Mouse (Mus musculus) stomach, embryonic 15.5 days (tissue): ENCODE data around the gene Ptx4. TPM values are rescaled to one million over a fixed set of nuclear protein-coding genes. Genes with fewer than 3 reads are reported as not detected.
"Not testable (repeated sequence)": the region's sequence is repeated elsewhere in the genome, so short reads cannot be mapped to it uniquely, and the experiment has no call there.

Experiments used
- ATAC-seq: fragments of 200-750 bp; cut with Nextera tagmentation; 2 replicates; pipeline ENCODE4 v1.8.0; 2017; ENCODE audit warnings: low read depth, moderate number of reproducible peaks, moderate TSS enrichment; ENCODE audit not compliant: insufficient read depth, low FRiP score
- H3K27ac ChIP-seq: fragments of 300-500 bp; sonication (generic); 2 replicates; pipeline ENCODE4 v1.5.1; 2015; ENCODE audit warnings: mild to moderate bottlenecking, inconsistent platforms
- H3K27me3 ChIP-seq: fragments of 300-500 bp; sonication (generic); replicated peaks from 2 replicates; pipeline ENCODE4 v1.6.1; 2015; ENCODE audit warnings: inconsistent platforms
- H3K36me3 ChIP-seq: fragments of 300-500 bp; sonication (generic); 2 replicates; pipeline ENCODE4 v1.6.1; 2015; ENCODE audit warnings: inconsistent platforms
- H3K4me1 ChIP-seq: fragments of 300-500 bp; sonication (generic); 2 replicates; pipeline ENCODE4 v1.6.1; 2015; ENCODE audit warnings: inconsistent platforms
- H3K4me2 ChIP-seq: fragments of 300-500 bp; sonication (generic); 2 replicates; pipeline ENCODE4 v1.6.1; 2015; ENCODE audit warnings: mild to moderate bottlenecking, inconsistent platforms
- H3K4me3 ChIP-seq: fragments of 300-500 bp; sonication (generic); replicated peaks from 2 replicates; pipeline ENCODE4 v1.5.1; 2015; ENCODE audit warnings: inconsistent platforms
- H3K9ac ChIP-seq: fragments of 300-500 bp; sonication (generic); 2 replicates; pipeline ENCODE4 v1.6.1; 2015; ENCODE audit warnings: inconsistent platforms
- H3K9me3 ChIP-seq: fragments of 300-500 bp; sonication (generic); 2 replicates; pipeline ENCODE4 v1.6.1; 2016; ENCODE audit warnings: inconsistent platforms
- WGBS: fragments of 180-500 bp; shearing (Covaris S2); methylation state at CpG from one replicate; pipeline ENCODE4 v1.1.7; 2015; 5-methylcytosine and 5-hydroxymethylcytosine counted together
- polyA plus RNA-seq: library from polyadenylated mRNA; unstranded; fragments of >200 nt; fragmentation: Nextera tagmentation; extraction: Ambion mirVana; gene quantifications from 2 replicates; pipeline ENCODE4 v1.2.1, GENCODE M21; 2015

Gene Ptx4
- polyA plus RNA-seq, 1 experiment from 2014 or later: 0.36 TPM

GRCm38 (mm10) chr17:25115664-25116432 lies 4.7 kb upstream of the Ptx4 start, which contains the start of gene Telo2:
Telo2 (minus strand) TSS chr17:25115967.
- Histone ChIP-seq H3K9ac (peak within 1 kb of the TSS; percentile 42), H3K4me1 (peaks cover 11% of the 10 kb centered on the region; the same call in 1 of the 2 replicates), H3K27me3 (0 out of 2 replicates have a peak, but pooled peaks cover 2% of the 10 kb centered on the region), H3K36me3 (0 out of 2 replicates have a peak, but pooled peaks cover 4% of the 10 kb centered on the region), H3K9me3 (no peaks in the 10 kb centered on the region), H3K4me3 (peak within 1 kb of the TSS; percentile 64), H3K27ac (peak within 1 kb of the TSS; percentile 95), H3K4me2 (peak within 1 kb of the TSS; percentile 97)
- peak; percentile 88 for ATAC-seq
- 6% methylated on average over 40 of the region's 40 CpGs for WGBS

- ATAC-seq: no peak
- WGBS: 32% methylated on average over 4 of the region's 4 CpGs
- Histone ChIP-seq H3K4me3 (no peak overlapping the region), H3K9me3 (no peaks in the 10 kb centered on the region), H3K27me3 (0 out of 2 replicates have a peak, but pooled peaks cover 3% of the 10 kb centered on the region), H3K9ac (no peak overlapping the region), H3K4me2 (no peak overlapping the region), H3K36me3 (0 out of 2 replicates have a peak, but pooled peaks cover 4% of the 10 kb centered on the region), H3K27ac (no peak overlapping the region), H3K4me1 (peaks cover 11% of the 10 kb centered on the region; the same call in 1 of the 2 replicates)
Observed at GRCm38 (mm10) chr17:25117263-25117662, 3.3 kb upstream of the Ptx4 start.

GRCm38 (mm10) chr17:25123979-25124378 lies 3.4 kb downstream of the Ptx4 start:
- Histone ChIP-seq H3K9ac (no peak overlapping the region), H3K27ac (no peak overlapping the region), H3K27me3 (0 out of 2 replicates have a peak, but pooled peaks cover 3% of the 10 kb centered on the region), H3K4me3 (no peak overlapping the region), H3K4me1 (0 out of 2 replicates have a peak, but pooled peaks cover 3% of the 10 kb centered on the region), H3K4me2 (no peak overlapping the region), H3K9me3 (no peaks in the 10 kb centered on the region), H3K36me3 (no peaks in the 10 kb centered on the region)
- WGBS: 28% methylated on average over 7 of the region's 7 CpGs
- ATAC-seq: no peak

DNA sequence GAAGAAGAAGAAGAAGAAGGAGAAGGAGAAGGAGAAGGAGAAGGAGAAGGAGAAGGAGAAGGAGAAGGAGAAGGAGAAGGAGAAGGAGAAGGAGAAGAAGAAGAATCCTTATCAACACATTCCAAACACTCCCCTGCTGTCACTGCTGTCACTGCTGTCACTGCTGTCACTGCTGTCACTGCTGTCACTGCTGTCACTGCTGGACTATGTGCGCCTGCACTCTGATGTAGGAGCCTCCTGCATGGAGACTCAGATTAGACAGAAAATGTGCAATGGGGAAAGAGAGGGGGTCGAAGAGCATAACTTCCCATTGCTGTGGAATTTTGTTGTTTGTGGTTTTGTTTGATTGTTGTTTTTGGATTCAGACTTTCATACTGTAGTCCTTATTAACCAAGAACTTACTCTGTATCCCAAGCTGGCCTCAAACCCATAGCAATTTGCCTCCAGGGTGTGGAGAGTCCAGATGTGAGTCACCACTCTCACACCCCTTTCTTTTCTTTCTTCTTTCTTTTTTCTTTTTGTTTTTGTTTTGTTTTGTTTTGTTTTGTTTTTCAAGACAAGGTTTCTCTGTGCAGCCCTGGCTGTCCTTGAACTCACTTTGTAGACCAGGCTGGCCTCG lies 5.0 kb downstream of the Ptx4 start:
- ATAC-seq: not testable (repeated sequence)
- WGBS: 72% methylated on average over 3 of the region's 3 CpGs

GRCm38 (mm10) chr17:25127079-25127478 lies 6.5 kb downstream of the Ptx4 start:
- no peak overlapping the region for H3K9ac ChIP-seq
- H3K4me1 ChIP-seq: 0 out of 2 replicates have a peak, but pooled peaks cover 3% of the 10 kb centered on the region
- no peak overlapping the region for H3K4me2 ChIP-seq
- H3K27me3 ChIP-seq: no peaks in the 10 kb centered on the region
- no peaks in the 10 kb centered on the region for H3K36me3 ChIP-seq
- H3K4me3 ChIP-seq: no peak overlapping the region
- WGBS: 37% methylated on average over 8 of the region's 8 CpGs
- no peaks in the 10 kb centered on the region for H3K9me3 ChIP-seq
- ATAC-seq: peak; percentile 59; the same call in 1 of the 2 replicates
- H3K27ac ChIP-seq: no peak overlapping the region

More for the DNA sequence above, 5.0 kb downstream of the Ptx4 start:
- H3K9ac ChIP-seq, H3K4me2 ChIP-seq, H3K4me3 ChIP-seq, H3K27me3 ChIP-seq, H3K36me3 ChIP-seq, H3K27ac ChIP-seq, H3K9me3 ChIP-seq, H3K4me1 ChIP-seq: not testable (repeated sequence)

DNA sequence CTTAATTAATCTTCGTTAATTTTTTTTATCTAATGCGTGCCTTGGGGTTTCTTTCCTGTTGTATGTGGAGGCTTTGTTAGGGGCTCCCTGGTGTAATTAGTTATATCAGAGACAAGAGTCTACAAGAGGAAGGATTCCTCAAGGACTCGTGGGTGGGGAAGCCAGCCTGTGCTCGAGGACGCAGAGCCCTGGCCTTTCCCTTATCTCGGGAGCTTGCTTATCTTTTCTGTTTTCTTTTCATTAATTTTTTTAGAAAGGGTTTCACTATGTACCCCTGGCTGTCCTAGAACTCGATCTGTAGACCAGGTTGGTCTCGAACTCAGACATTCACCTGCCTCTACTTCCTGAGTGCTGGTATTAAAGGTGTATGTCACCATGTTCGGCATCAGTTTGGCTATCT lies 7.1 kb downstream of the Ptx4 start:
- no peak overlapping the region for H3K4me2 ChIP-seq
- no peak overlapping the region for H3K9ac ChIP-seq
- no peak for ATAC-seq
- 0 out of 2 replicates have a peak, but pooled peaks cover 3% of the 10 kb centered on the region for H3K4me1 ChIP-seq
- 57% methylated on average over 9 of the region's 9 CpGs for WGBS
- no peaks in the 10 kb centered on the region for H3K36me3 ChIP-seq
- no peaks in the 10 kb centered on the region for H3K9me3 ChIP-seq
- no peaks in the 10 kb centered on the region for H3K27me3 ChIP-seq
- no peak overlapping the region for H3K4me3 ChIP-seq
- no peak overlapping the region for H3K27ac ChIP-seq

GRCm38 (mm10) chr17:25130060-25130459 lies 9.5 kb downstream of the Ptx4 start:
- H3K4me2 ChIP-seq: no peak overlapping the region
- no peaks in the 10 kb centered on the region for H3K27me3 ChIP-seq
- no peak overlapping the region for H3K4me3 ChIP-seq
- 77% methylated on average over 1 of the region's 1 CpGs for WGBS
- no peaks in the 10 kb centered on the region for H3K36me3 ChIP-seq
- no peak for ATAC-seq
- no peak overlapping the region for H3K9ac ChIP-seq
- no peak overlapping the region for H3K27ac ChIP-seq
- no peaks in the 10 kb centered on the region for H3K9me3 ChIP-seq
- H3K4me1 ChIP-seq: peaks cover 11% of the 10 kb centered on the region

DNA sequence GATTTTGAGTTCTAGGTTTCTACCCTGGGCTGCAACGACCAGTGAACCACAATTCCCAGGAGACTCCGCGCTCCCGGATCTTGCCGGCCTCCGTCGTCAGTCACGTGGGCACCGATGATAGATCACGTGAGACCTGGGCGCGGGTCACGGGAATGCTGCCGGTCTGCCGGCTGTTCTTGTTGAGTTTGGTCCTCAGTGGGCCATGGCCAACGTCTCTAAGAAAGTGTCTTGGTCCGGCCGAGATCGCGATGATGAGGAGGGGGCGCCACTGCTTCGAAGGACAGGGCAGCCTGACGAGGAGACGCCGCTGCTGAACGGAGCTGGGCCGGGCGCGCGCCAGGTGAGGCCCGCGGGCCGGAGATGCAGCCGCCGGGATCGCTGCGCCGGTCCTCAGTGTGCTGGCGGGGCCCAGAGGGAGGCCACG lies 12.7 kb downstream of the Ptx4 start, which contains the start of gene Clcn7:
Clcn7 (plus strand) TSS at position 117 of the 424 bp plus-strand sequence.
- Histone ChIP-seq H3K36me3 (no peaks in the 10 kb centered on the region), H3K27me3 (no peaks in the 10 kb centered on the region), H3K9me3 (no peaks in the 10 kb centered on the region), H3K4me1 (peaks cover 8% of the 10 kb centered on the region), H3K4me2 (peak within 1 kb of the TSS; percentile 63), H3K4me3 (peak within 1 kb of the TSS; percentile 87), H3K27ac (no peak within 1 kb of the TSS), H3K9ac (peak within 1 kb of the TSS; percentile 77)
- peak; percentile 93 for ATAC-seq
- under 1% methylated on average over 40 of the region's 40 CpGs for WGBS

GRCm38 (mm10) chr17:25135622-25136021 lies 15.1 kb downstream of the Ptx4 start:
- Histone ChIP-seq H3K36me3 (no peaks in the 10 kb centered on the region), H3K9ac (no peak overlapping the region), H3K9me3 (no peaks in the 10 kb centered on the region), H3K27me3 (no peaks in the 10 kb centered on the region), H3K4me3 (no peak overlapping the region), H3K4me2 (no peak overlapping the region), H3K27ac (no peak overlapping the region), H3K4me1 (peaks cover 8% of the 10 kb centered on the region)
- 84% methylated on average over 6 of the region's 6 CpGs for WGBS
- no peak for ATAC-seq

GRCm38 (mm10) chr17:25138803-25139202 lies 18.2 kb downstream of the Ptx4 start:
- Histone ChIP-seq H3K36me3 (no peaks in the 10 kb centered on the region), H3K9ac (no peak overlapping the region), H3K4me2 (no peak overlapping the region), H3K4me1 (peaks cover 8% of the 10 kb centered on the region), H3K4me3 (no peak overlapping the region), H3K27me3 (no peaks in the 10 kb centered on the region), H3K9me3 (no peaks in the 10 kb centered on the region), H3K27ac (no peak overlapping the region)
- WGBS: 92% methylated on average over 1 of the region's 1 CpGs
- ATAC-seq: no peak

DNA sequence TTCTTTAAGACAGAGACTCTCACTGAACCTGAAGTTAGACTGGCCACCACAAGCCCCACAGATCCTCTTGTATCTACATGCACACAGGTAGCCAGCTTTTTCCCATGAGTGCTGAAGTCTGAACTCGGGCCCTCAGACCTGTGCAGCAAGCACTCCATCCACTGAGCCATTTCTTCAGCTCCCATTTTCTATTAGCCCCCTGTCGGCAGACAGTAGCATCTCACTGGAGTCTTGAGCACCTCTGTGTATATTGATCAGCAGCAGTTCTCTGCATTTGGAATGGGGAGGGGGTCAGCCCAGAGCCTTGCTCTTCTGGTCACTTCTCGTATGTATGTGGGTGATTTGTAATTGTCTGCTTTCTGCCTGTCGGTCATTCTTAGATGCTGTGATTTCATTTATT lies 19.4 kb downstream of the Ptx4 start:
- Histone ChIP-seq H3K9me3 (no peaks in the 10 kb centered on the region), H3K27ac (no peak overlapping the region), H3K36me3 (no peaks in the 10 kb centered on the region), H3K9ac (no peak overlapping the region), H3K4me3 (no peak overlapping the region), H3K4me2 (no peak overlapping the region), H3K4me1 (no peaks in the 10 kb centered on the region), H3K27me3 (no peaks in the 10 kb centered on the region)
- no peak for ATAC-seq
- 58% methylated on average over 4 of the region's 4 CpGs for WGBS

DNA sequence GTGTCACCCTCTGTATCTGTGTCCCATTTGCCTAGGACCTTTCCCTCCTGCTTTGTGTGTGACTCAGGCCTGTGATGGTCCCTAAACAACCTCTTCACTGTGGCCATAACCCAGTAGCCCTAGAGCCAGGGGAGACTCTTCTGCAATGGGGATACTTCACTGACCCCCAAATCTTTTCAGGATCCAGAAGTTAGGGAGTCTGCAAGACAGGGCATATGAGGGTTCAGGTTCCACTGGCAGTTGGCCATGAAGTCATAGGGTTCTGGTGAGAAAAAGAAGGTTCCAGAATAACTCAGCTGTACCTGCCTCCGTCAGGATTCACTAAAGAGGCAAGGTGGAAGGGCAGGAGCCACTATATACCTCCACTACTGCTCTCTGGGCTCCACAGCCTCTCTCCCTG lies 41.6 kb downstream of the Ptx4 start, which contains the start of gene Ccdc154:
Ccdc154 (plus strand) TSS at position 301 of the 400 bp plus-strand sequence.
- Histone ChIP-seq H3K4me3 (no peak within 1 kb of the TSS), H3K9ac (no peak within 1 kb of the TSS), H3K36me3 (peaks cover 12% of the 10 kb centered on the region; the same call in 1 of the 2 replicates), H3K27ac (no peak within 1 kb of the TSS), H3K4me1 (peaks cover 3% of the 10 kb centered on the region; the same call in 1 of the 2 replicates), H3K9me3 (no peaks in the 10 kb centered on the region), H3K27me3 (no peaks in the 10 kb centered on the region), H3K4me2 (no peak within 1 kb of the TSS)
- no peak for ATAC-seq
- WGBS: 95% methylated on average over 1 of the region's 1 CpGs
